Mouse (Mus musculus) embryonic facial prominence, embryonic 15.5 days (tissue): ENCODE measurements at regions not wholly inside any gene's neighbourhood (a gene's known extent, or its start where the extent isn't known, plus 50 kb on each side); places are given as distances from the start of the nearest gene placed in this dataset.

Source experiments
- ATAC-seq: fragments of 200-750 bp; cut with Nextera tagmentation; 2 replicates; pipeline ENCODE4 v1.8.0; 2017; ENCODE audit warnings: low read depth, moderate TSS enrichment; ENCODE audit not compliant: insufficient number of reproducible peaks, low FRiP score, low TSS enrichment
- H3K27ac ChIP-seq: fragments of 300-500 bp; sonication (generic); replicated peaks from 2 replicates; pipeline ENCODE4 v1.5.1; 2015; ENCODE audit warnings: mild to moderate bottlenecking, inconsistent platforms
- H3K27me3 ChIP-seq: fragments of 300-500 bp; sonication (generic); 2 replicates; pipeline ENCODE4 v1.6.1; 2015; ENCODE audit warnings: inconsistent platforms
- H3K36me3 ChIP-seq: fragments of 300-500 bp; sonication (generic); 2 replicates; pipeline ENCODE4 v1.6.1; 2015; ENCODE audit warnings: mild to moderate bottlenecking, inconsistent platforms
- H3K4me1 ChIP-seq: fragments of 300-500 bp; sonication (generic); 2 replicates; pipeline ENCODE4 v1.6.1; 2015; ENCODE audit warnings: inconsistent platforms
- H3K4me2 ChIP-seq: fragments of 300-500 bp; sonication (generic); replicated peaks from 2 replicates; pipeline ENCODE4 v1.6.1; 2015; ENCODE audit warnings: mild to moderate bottlenecking, inconsistent platforms
- H3K4me3 ChIP-seq: fragments of 300-500 bp; sonication (generic); replicated peaks from 2 replicates; pipeline ENCODE4 v1.5.1; 2015; ENCODE audit warnings: mild to moderate bottlenecking, inconsistent platforms
- H3K9ac ChIP-seq: fragments of 300-500 bp; sonication (generic); 2 replicates; pipeline ENCODE4 v1.6.1; 2015; ENCODE audit warnings: inconsistent platforms
- H3K9me3 ChIP-seq: fragments of 300-500 bp; sonication (generic); replicated peaks from 2 replicates; pipeline ENCODE4 v1.6.1; 2016; ENCODE audit warnings: inconsistent platforms
- WGBS: fragments of 180-500 bp; shearing (Covaris S2); methylation state at CpG from one replicate; pipeline ENCODE4 v1.1.7; 2015; 5-methylcytosine and 5-hydroxymethylcytosine counted together

DNA sequence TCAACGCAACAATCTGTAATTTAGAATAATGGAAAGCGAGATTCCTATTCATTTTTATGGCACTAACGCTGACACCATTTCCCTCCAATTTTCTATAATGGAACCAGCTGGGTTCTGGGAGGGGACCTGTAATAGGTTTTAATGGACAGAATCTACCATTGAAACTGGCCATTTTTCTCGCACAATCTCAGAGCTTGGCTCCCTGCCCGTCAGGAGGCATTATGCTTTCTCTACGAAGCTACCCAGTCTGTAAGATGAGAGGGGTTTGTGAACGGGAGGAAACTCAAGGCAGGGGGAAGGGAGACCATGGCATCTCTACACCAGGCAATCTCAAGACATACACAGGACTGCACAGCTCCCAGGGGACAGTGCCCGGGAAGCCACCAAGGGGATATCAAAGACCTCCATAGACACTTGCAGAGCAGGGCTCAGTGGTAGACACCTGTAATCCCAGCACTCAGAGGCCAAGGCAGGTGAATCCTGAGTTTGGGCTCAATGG, 498.2 kb upstream of the Castor2 start:
- 63% methylated on average over 8 of the region's 8 CpGs for WGBS
- Histone ChIP-seq H3K4me3 (no peak overlapping the region), H3K9me3 (no peaks in the 10 kb centered on the region), H3K4me1 (no peaks in the 10 kb centered on the region), H3K36me3 (no peaks in the 10 kb centered on the region), H3K9ac (no peak overlapping the region), H3K4me2 (no peak overlapping the region), H3K27me3 (no peaks in the 10 kb centered on the region), H3K27ac (no peak overlapping the region)
- ATAC-seq: no peak

DNA sequence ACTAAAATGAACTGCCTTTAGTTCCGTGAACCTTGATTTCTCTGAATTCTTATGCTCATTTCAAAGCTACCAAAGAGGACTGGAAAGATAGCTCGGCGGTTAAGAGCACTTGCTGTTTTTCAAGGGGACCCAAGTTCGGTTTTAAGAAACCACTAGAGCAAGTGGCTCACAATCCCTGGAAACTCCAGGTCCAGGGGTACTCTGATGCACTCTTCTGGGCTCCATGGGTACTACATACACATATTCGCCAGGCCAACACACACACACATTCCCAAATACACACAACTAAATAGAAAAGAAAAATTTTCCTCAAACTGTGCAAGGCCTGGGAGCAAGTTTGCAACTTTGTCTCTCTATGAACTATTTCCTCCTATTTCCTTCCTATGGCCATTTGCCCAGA, 498.9 kb upstream of the Castor2 start:
- WGBS: 63% methylated on average over 5 of the region's 5 CpGs

DNA sequence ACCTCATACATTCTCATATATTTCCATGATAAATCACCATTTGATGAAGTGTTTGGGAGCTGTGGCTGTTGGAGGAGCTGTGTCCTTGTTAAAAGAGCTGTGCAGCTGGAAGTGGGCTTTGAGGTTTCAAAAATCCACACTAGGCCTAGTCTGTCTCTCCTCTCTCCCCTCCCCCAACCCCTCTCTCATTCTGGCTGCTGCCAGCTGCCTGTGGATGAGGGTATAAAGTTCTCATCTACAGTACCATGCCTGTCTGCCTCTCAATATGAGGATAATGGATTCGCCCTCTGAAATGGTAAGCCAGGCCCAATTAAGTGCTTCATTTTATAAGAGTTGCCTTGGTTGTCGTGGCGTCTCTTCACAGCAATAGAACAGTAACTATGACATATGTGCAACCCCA, 501.4 kb upstream of the Castor2 start:
- no peaks in the 10 kb centered on the region for H3K36me3 ChIP-seq
- no peak overlapping the region for H3K27ac ChIP-seq
- H3K9me3 ChIP-seq: no peaks in the 10 kb centered on the region
- ATAC-seq: no peak
- no peak overlapping the region for H3K9ac ChIP-seq
- no peak overlapping the region for H3K4me2 ChIP-seq
- 86% methylated on average over 3 of the region's 3 CpGs for WGBS
- H3K4me3 ChIP-seq: no peak overlapping the region
- no peaks in the 10 kb centered on the region for H3K4me1 ChIP-seq
- H3K27me3 ChIP-seq: no peaks in the 10 kb centered on the region

More for the DNA sequence above, 498.9 kb upstream of the Castor2 start:
- Histone ChIP-seq H3K27ac (no peak overlapping the region), H3K9ac (no peak overlapping the region), H3K4me3 (no peak overlapping the region), H3K36me3 (no peaks in the 10 kb centered on the region), H3K4me1 (no peaks in the 10 kb centered on the region), H3K27me3 (no peaks in the 10 kb centered on the region), H3K9me3 (no peaks in the 10 kb centered on the region), H3K4me2 (no peak overlapping the region)
- no peak for ATAC-seq

DNA sequence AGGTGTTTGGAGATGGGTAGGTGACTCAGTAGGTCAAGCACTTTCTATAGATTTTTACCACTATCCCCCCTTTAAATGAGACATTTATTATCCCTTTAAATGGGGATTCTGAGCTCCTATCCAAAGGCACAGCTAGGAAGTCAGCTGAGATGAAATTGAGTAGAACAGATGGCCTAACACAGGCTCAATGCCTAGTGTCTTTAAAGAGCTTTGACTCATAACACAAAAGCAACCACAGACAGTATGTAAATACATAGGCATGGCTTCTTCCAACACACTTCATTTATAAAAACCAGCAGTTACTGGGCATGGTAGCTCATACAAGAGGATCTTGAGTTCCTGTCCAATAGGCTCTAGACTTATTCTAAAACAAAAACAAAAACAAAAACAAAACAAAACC, 513.0 kb upstream of the Castor2 start:
- ATAC-seq: no peak
- Histone ChIP-seq H3K9ac (no peak overlapping the region), H3K9me3 (no peaks in the 10 kb centered on the region), H3K4me2 (no peak overlapping the region), H3K4me1 (no peaks in the 10 kb centered on the region), H3K4me3 (no peak overlapping the region), H3K27ac (no peak overlapping the region), H3K36me3 (no peaks in the 10 kb centered on the region), H3K27me3 (no peaks in the 10 kb centered on the region)

DNA sequence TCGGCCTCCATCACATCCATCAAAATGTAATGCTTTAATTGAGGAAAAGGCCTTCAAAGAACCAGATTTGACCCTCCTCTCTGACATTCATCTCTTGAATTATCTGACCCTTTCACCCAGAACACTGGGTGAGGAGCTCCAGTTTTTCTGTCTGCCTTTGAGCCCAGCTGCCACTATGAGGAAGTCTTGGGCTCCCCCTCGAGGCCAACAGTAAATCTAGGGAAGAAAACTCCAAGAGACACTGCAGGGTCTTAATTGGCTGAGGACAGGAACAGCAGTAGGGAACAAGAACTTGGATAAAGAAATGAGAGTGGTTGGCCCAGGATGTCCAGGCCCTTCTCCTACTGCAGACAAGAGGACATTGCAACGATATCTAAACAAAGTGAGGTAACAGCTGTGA, 514.3 kb upstream of the Castor2 start:
- H3K27ac ChIP-seq: no peak overlapping the region
- no peak overlapping the region for H3K4me3 ChIP-seq
- no peaks in the 10 kb centered on the region for H3K27me3 ChIP-seq
- no peak for ATAC-seq
- H3K4me2 ChIP-seq: no peak overlapping the region
- 30% methylated on average over 3 of the region's 3 CpGs for WGBS
- no peaks in the 10 kb centered on the region for H3K9me3 ChIP-seq
- no peak overlapping the region for H3K9ac ChIP-seq
- H3K36me3 ChIP-seq: no peaks in the 10 kb centered on the region
- H3K4me1 ChIP-seq: no peaks in the 10 kb centered on the region

DNA sequence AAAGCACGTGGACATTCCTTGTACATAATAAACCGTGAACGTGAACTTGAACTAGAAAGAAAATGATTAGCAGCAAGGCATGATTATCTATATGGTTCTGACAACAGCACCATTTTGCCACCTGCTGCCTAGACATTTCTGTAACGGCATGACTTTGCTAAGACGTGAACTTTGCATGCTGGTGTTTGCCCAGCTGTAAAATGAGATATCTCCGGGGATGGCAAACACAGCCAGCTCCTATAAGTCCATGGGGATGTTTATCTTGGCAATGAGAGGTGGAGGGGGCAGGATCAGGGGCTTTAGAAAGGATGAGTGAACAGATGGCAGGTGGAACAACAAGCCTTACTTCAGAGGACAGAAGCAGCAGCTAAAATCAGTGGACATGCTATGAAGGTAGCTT, 522.9 kb upstream of the Castor2 start:
- Histone ChIP-seq H3K4me2 (no peak overlapping the region), H3K4me1 (no peaks in the 10 kb centered on the region), H3K4me3 (no peak overlapping the region), H3K27ac (no peak overlapping the region), H3K36me3 (no peaks in the 10 kb centered on the region), H3K9me3 (no peaks in the 10 kb centered on the region), H3K27me3 (no peaks in the 10 kb centered on the region), H3K9ac (no peak overlapping the region)
- 66% methylated on average over 6 of the region's 6 CpGs for WGBS
- no peak for ATAC-seq

DNA sequence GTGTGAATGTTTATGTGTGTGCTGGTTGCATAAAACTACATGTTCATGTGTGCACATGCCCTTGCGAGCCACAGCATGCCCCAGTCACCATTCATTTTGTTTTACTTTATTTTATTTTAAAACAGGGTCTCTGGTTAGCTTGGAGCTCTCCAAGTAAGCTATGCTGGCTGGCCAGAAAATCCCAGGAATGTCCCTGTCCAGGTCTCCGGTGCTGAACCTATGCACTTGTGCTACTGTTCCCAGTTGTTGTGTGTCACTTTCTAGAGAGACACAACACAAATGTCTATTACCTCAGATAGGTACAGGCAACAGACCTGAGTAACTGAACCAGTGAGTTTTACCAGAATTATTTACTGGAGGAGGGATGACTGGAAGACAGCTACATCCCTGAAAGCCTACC, 530.4 kb upstream of the Castor2 start:
- no peak overlapping the region for H3K9ac ChIP-seq
- ATAC-seq: no peak
- no peaks in the 10 kb centered on the region for H3K4me1 ChIP-seq
- 76% methylated on average over 2 of the region's 2 CpGs for WGBS
- H3K27ac ChIP-seq: no peak overlapping the region
- no peaks in the 10 kb centered on the region for H3K9me3 ChIP-seq
- no peak overlapping the region for H3K4me2 ChIP-seq
- H3K27me3 ChIP-seq: no peaks in the 10 kb centered on the region
- H3K36me3 ChIP-seq: no peaks in the 10 kb centered on the region
- H3K4me3 ChIP-seq: no peak overlapping the region

DNA sequence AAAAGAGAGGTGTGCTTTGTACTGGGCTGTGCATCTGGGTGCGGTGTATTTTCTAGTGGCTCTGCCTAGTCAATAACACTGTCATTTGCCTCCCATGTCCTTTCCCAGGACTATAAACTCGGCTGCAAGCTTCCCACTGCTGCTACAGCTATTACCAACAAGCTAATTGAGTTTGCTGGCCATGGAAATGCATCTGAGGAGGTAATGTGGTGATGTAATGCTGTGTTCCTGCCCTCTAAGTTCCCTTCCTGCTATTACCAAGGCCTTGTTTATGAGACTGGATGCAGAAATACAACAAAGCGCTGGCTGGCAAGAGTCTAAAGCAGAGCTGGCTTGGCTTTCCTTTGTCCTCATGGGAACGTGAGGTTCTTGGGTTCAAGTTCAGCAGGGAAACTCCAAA, 533.0 kb upstream of the Castor2 start:
- H3K4me2 ChIP-seq: no peak overlapping the region
- no peak overlapping the region for H3K9ac ChIP-seq
- 76% methylated on average over 4 of the region's 4 CpGs for WGBS
- no peaks in the 10 kb centered on the region for H3K36me3 ChIP-seq
- no peak overlapping the region for H3K4me3 ChIP-seq
- H3K27me3 ChIP-seq: no peaks in the 10 kb centered on the region
- no peak for ATAC-seq
- no peaks in the 10 kb centered on the region for H3K9me3 ChIP-seq
- H3K4me1 ChIP-seq: no peaks in the 10 kb centered on the region
- no peak overlapping the region for H3K27ac ChIP-seq

DNA sequence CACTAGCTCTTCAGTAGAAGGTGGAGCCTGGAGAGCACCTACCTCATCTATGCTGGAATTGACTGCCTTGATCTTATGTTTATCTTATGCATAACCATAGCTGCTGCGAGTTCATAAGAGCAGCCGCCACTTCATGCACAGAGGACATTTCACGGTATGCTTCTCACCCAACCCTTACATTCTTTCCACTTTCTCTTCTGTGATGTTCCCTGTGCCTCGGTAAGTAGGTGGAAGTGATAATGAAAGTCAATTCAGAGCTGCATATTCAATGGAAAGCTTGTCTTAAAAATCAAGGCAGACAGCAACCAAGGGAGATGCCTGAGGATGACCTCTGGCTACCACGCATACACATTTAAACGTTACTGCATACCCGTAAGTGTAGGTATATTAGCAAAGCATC, 548.9 kb upstream of the Castor2 start:
- ATAC-seq: no peak
- H3K4me1 ChIP-seq: no peaks in the 10 kb centered on the region
- H3K9me3 ChIP-seq: no peaks in the 10 kb centered on the region
- H3K27me3 ChIP-seq: no peaks in the 10 kb centered on the region
- H3K9ac ChIP-seq: no peak overlapping the region
- H3K4me3 ChIP-seq: no peak overlapping the region
- H3K4me2 ChIP-seq: no peak overlapping the region
- H3K27ac ChIP-seq: no peak overlapping the region
- 81% methylated on average over 7 of the region's 7 CpGs for WGBS
- no peaks in the 10 kb centered on the region for H3K36me3 ChIP-seq

DNA sequence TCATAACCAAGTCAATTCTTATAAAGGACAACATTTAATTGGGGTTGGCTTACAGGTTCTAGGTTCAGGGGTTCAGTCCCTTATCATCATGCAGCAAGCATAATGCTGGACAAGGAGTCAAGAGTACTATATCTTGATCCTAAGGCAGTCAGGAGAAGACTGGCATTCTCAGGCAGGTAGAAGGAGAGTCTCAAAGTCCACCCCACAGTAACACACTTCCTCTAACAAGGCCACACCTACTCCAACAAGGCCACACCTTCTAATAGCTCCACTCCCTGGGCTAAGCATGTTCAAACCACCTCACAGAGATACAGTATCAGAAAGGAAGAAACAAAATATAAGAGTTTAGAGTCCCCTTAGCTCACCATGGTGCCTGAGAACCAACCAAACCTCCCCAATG, 557.3 kb upstream of the Castor2 start:
- no peaks in the 10 kb centered on the region for H3K4me1 ChIP-seq
- H3K9me3 ChIP-seq: no peaks in the 10 kb centered on the region; the same call in 1 of the 2 replicates
- no peak overlapping the region for H3K4me2 ChIP-seq
- H3K27ac ChIP-seq: no peak overlapping the region
- no peak for ATAC-seq
- H3K9ac ChIP-seq: no peak overlapping the region
- no peaks in the 10 kb centered on the region for H3K36me3 ChIP-seq
- no peak overlapping the region for H3K4me3 ChIP-seq
- no peaks in the 10 kb centered on the region for H3K27me3 ChIP-seq

DNA sequence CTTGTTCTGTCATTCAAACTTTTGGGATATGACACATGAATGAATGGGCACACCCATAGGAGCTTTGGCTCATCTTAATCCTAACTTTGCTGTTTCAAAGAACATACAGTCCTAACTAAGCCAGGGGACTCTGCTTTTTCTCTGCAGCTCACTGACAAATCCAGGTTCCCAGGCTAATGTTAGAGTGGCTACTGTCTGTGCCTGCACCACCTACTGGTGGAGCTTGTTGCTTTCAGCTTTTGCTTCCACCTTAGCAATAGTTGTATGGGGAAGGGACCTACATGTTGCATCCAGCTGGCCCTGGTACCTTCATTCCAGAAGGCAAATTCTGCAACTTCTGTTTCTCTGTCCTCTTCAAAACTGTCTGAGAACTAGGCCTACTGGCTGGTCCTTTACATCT, 566.8 kb upstream of the Castor2 start:
- Histone ChIP-seq H3K4me1 (no peaks in the 10 kb centered on the region), H3K9ac (no peak overlapping the region), H3K27me3 (no peaks in the 10 kb centered on the region), H3K4me3 (no peak overlapping the region), H3K36me3 (no peaks in the 10 kb centered on the region), H3K4me2 (no peak overlapping the region), H3K9me3 (no peaks in the 10 kb centered on the region), H3K27ac (no peak overlapping the region)
- ATAC-seq: no peak

DNA sequence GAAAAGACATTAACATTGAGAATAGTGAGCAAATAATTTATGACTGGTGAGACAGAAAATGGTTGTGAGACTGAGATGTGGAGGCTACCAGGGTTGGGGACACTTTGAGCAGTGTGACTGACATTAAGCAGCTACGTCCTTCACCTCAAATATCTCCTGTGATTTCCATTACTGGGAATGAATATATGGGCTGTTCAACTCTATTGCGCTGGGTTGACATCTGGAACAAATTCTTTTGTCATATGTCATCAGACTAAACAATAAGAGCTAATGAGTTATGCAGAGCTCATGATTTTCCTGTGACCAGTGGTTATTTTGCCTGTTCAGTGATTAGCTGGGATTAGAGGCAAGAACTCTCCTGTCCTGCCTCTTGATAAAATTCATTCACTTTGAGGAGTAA, 593.9 kb upstream of the Castor2 start:
- Histone ChIP-seq H3K9me3 (no peaks in the 10 kb centered on the region), H3K4me3 (no peak overlapping the region), H3K9ac (no peak overlapping the region), H3K27me3 (no peaks in the 10 kb centered on the region), H3K27ac (no peak overlapping the region), H3K4me1 (no peaks in the 10 kb centered on the region), H3K4me2 (no peak overlapping the region), H3K36me3 (no peaks in the 10 kb centered on the region)
- no peak for ATAC-seq
- WGBS: 40% methylated on average over 2 of the region's 2 CpGs
